Mouse (Mus musculus) liver, embryonic 15.5 days (tissue): ENCODE data around the gene Apba1. TPM values are rescaled to one million over a fixed set of nuclear protein-coding genes. Genes with fewer than 3 reads are reported as not detected.

ENCODE experiments used
- ATAC-seq: fragments of 200-750 bp; cut with Nextera tagmentation; 2 replicates; pipeline ENCODE4 v1.8.0; 2017; ENCODE audit warnings: moderate number of reproducible peaks, mild to moderate bottlenecking, moderate library complexity; ENCODE audit not compliant: insufficient read depth
- H3K27ac ChIP-seq: fragments of 300-500 bp; sonication (generic); replicated peaks from 2 replicates; pipeline ENCODE4 v1.5.1; 2015; ENCODE audit warnings: mild to moderate bottlenecking, inconsistent platforms
- H3K27me3 ChIP-seq: fragments of 300-500 bp; sonication (generic); 2 replicates; pipeline ENCODE4 v1.6.1; 2015; ENCODE audit warnings: mild to moderate bottlenecking, inconsistent platforms
- H3K36me3 ChIP-seq: fragments of 300-500 bp; sonication (generic); replicated peaks from 2 replicates; pipeline ENCODE4 v1.6.1; 2015; ENCODE audit warnings: moderate library complexity, mild to moderate bottlenecking, inconsistent platforms
- H3K4me1 ChIP-seq: fragments of 300-500 bp; sonication (generic); replicated peaks from 2 replicates; pipeline ENCODE4 v1.6.1; 2015; ENCODE audit warnings: inconsistent platforms
- H3K4me2 ChIP-seq: fragments of 300-500 bp; sonication (generic); 2 replicates; pipeline ENCODE4 v1.6.1; 2015; ENCODE audit warnings: moderate library complexity, mild to moderate bottlenecking, inconsistent platforms
- H3K4me3 ChIP-seq: fragments of 300-500 bp; sonication (generic); replicated peaks from 2 replicates; pipeline ENCODE4 v1.5.1; 2015; ENCODE audit warnings: mild to moderate bottlenecking, inconsistent platforms
- H3K9ac ChIP-seq: fragments of 300-500 bp; sonication (generic); 2 replicates; pipeline ENCODE4 v1.6.1; 2015; ENCODE audit warnings: moderate library complexity, mild to moderate bottlenecking, inconsistent platforms
- H3K9me3 ChIP-seq: fragments of 300-500 bp; sonication (generic); replicated peaks from 2 replicates; pipeline ENCODE4 v1.6.1; 2016; ENCODE audit warnings: inconsistent platforms
- WGBS: fragments of 180-500 bp; shearing (Covaris S2); methylation state at CpG from one replicate; pipeline ENCODE4 v1.1.7; 2015; ENCODE audit warnings: mixed read lengths; ENCODE audit not compliant: insufficient replicate concordance; 5-methylcytosine and 5-hydroxymethylcytosine counted together
- polyA plus RNA-seq: library from polyadenylated mRNA; unstranded; fragments of >200 nt; fragmentation: Nextera tagmentation; extraction: Ambion mirVana; gene quantifications from 2 replicates; pipeline ENCODE4 v1.2.1, GENCODE M21; 2015

Gene Apba1
- polyA plus RNA-seq, 1 experiment from 2014 or later: 0.07 TPM

DNA sequence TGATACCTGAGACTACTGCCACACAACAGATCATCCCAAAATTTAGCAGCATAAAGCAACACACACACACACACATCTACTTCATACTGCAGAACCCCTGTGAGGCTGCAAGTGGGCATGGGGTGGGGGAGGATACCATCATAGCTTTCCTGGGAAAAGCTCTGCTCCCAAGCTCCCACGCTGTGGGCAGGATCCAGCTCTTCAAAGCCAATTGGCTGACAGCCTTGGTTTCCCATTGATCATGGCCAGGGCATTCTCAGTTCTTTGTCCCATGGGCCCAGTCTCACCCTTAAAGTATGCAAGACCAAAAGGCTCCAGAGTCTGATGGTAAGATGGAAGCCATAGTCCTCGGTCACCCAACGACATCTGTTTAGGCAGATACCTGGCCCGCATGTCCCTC lies 143.1 kb downstream of the Apba1 start:
- no peaks in the 10 kb centered on the region for H3K4me1 ChIP-seq
- no peaks in the 10 kb centered on the region for H3K36me3 ChIP-seq
- H3K9me3 ChIP-seq: no peaks in the 10 kb centered on the region
- no peak for ATAC-seq
- no peak overlapping the region for H3K4me2 ChIP-seq
- H3K27me3 ChIP-seq: no peaks in the 10 kb centered on the region
- no peak overlapping the region for H3K27ac ChIP-seq
- H3K9ac ChIP-seq: no peak overlapping the region
- H3K4me3 ChIP-seq: no peak overlapping the region
- WGBS: 76% methylated on average over 4 of the region's 4 CpGs

DNA sequence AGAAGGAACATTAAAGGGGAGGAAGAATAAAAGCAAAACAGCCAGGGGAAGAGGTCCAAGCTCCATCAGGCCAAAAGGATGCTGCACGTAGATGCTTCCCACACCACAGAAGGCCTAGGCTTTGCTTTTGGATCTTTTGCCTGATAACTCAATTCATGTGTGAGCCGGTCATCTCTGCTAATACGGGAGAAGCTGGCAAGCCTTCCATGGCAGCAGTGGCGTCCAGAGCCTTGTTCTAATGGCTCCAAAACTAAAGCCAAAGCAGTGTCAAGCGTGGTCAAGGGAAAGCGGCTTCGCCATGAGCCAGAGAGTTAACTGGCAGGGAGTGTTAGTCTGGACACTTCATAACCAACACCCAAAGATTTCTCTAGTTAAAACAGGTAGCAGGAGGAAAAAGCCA lies 144.4 kb downstream of the Apba1 start:
- Histone ChIP-seq H3K4me3 (no peak overlapping the region), H3K9me3 (no peaks in the 10 kb centered on the region), H3K36me3 (no peaks in the 10 kb centered on the region), H3K9ac (no peak overlapping the region), H3K27me3 (no peaks in the 10 kb centered on the region), H3K27ac (no peak overlapping the region), H3K4me1 (no peaks in the 10 kb centered on the region), H3K4me2 (no peak overlapping the region)
- WGBS: 72% methylated on average over 7 of the region's 7 CpGs
- no peak for ATAC-seq

GRCm38 (mm10) chr19:23904922-23905321 lies 146.2 kb downstream of the Apba1 start:
- Histone ChIP-seq H3K4me3 (no peak overlapping the region), H3K27ac (no peak overlapping the region), H3K9me3 (no peaks in the 10 kb centered on the region), H3K27me3 (no peaks in the 10 kb centered on the region), H3K4me1 (no peaks in the 10 kb centered on the region), H3K36me3 (no peaks in the 10 kb centered on the region), H3K9ac (no peak overlapping the region), H3K4me2 (no peak overlapping the region)
- ATAC-seq: no peak
- WGBS: 79% methylated on average over 4 of the region's 4 CpGs

DNA sequence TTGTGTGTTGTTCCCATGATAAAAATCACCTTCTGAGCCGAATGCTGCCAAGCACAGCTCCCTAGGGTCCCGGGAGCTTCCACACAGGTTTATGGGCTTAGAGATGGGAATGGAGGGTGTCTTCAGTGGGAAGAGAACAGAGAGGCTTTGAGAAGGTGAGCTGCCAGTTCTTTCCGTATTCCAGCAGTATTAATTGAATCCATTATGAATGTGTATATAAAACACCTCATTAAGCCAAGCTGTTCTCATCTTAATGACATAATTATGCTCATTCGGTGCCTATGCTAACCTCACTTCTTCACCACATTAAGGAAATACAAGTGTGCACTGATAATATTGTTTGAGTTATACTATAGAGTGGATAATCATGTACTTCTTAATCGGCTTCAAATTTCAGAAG lies 147.1 kb downstream of the Apba1 start:
- no peaks in the 10 kb centered on the region for H3K27me3 ChIP-seq

DNA sequence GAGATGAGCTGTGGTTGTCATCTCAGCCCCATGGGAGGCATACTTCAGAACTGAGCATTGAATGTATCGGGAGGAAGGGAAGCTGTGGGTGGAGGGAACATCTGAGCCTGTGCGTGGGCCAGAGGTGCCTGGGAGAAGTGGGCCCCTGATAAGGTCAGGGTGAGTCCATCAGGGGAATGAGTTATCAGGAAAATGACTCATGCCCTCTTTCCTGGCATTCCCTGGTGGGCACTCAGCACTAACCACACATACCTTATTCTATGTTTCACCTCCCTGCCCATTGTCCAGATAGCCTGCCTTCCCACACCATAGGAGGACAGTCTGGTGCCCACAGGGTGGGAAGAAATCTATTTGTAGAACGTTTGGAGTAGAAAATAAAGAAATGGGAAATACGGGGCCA lies 151.7 kb downstream of the Apba1 start:
- no peaks in the 10 kb centered on the region for H3K36me3 ChIP-seq
- H3K27me3 ChIP-seq: no peaks in the 10 kb centered on the region
- no peaks in the 10 kb centered on the region for H3K4me1 ChIP-seq
- no peak overlapping the region for H3K27ac ChIP-seq
- 25% methylated on average over 4 of the region's 4 CpGs for WGBS
- H3K4me3 ChIP-seq: no peak overlapping the region
- H3K9ac ChIP-seq: no peak overlapping the region
- ATAC-seq: no peak
- no peak overlapping the region for H3K4me2 ChIP-seq
- H3K9me3 ChIP-seq: no peaks in the 10 kb centered on the region

More for the DNA sequence above, 147.1 kb downstream of the Apba1 start:
- Histone ChIP-seq H3K9me3 (no peaks in the 10 kb centered on the region), H3K4me1 (no peaks in the 10 kb centered on the region), H3K36me3 (no peaks in the 10 kb centered on the region), H3K4me3 (no peak overlapping the region), H3K27ac (no peak overlapping the region), H3K4me2 (no peak overlapping the region), H3K9ac (no peak overlapping the region)
- 64% methylated on average over 5 of the region's 5 CpGs for WGBS
- no peak for ATAC-seq

DNA sequence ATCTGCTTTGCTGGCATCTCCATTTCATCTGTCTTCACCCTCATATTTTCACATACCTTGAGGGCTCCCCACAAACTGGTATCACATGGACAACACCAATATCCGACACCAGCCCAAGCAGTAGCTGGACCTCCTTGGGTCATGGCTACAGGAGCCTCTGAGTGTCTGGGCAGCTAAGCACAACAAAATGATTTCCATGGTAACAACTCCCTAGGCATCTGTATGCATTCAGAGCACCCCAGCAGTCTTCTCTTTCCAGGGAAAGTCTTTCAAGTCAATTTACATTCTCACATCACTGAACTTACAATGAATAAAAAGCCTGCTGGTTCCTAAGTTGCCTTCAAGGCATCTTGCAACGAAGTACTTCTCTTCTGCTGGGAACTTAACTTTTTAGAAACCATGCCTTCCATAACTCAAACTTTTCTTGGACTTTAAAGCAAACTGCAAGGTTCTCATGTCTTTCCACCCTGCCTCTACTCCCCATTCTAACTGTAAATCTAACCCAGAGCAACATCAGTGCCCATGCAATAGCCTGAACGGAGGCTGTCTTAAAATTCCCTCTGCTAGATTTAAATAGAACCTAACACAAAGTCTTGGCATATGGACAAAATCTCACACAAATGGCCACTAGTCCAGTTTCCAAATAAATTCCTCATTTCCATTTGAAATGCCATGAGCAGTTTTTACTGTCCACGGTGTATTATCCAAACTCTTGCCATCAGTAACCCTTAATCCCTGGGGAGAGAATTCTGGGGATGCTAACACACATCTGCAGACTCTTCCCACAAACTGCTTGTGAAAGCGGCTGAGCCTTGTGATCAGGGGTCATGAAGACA lies 160.9 kb downstream of the Apba1 start:
- no peaks in the 10 kb centered on the region for H3K4me1 ChIP-seq
- no peaks in the 10 kb centered on the region for H3K36me3 ChIP-seq
- H3K27me3 ChIP-seq: no peaks in the 10 kb centered on the region
- H3K4me2 ChIP-seq: no peak overlapping the region
- no peak overlapping the region for H3K27ac ChIP-seq
- no peak for ATAC-seq
- H3K9me3 ChIP-seq: no peaks in the 10 kb centered on the region
- H3K4me3 ChIP-seq: no peak overlapping the region
- no peak overlapping the region for H3K9ac ChIP-seq
- WGBS: 57% methylated on average over 5 of the region's 5 CpGs

DNA sequence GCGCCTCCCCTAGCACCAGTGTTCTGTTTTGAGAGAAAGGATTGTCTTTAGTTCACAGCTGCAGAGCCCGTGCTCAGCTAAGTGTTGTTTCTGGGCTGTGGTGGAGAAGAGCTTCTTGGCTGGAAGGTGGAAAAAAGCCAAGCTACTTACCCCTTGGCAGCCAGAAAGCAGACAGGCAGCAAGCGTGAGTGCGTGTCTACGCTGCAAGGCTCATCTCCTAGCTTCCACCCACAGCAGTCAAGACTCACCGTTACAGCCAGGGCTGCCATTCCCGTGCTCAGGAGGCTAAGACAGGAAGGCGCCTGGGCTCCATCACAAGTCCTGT lies 161.5 kb downstream of the Apba1 start:
- H3K4me2 ChIP-seq: no peak overlapping the region
- H3K36me3 ChIP-seq: no peaks in the 10 kb centered on the region
- H3K9ac ChIP-seq: no peak overlapping the region
- no peak overlapping the region for H3K4me3 ChIP-seq
- H3K4me1 ChIP-seq: no peaks in the 10 kb centered on the region
- no peak overlapping the region for H3K27ac ChIP-seq
- 61% methylated on average over 8 of the region's 8 CpGs for WGBS
- no peaks in the 10 kb centered on the region for H3K27me3 ChIP-seq
- ATAC-seq: no peak
- H3K9me3 ChIP-seq: no peaks in the 10 kb centered on the region

- no peaks in the 10 kb centered on the region for H3K36me3 ChIP-seq
- no peaks in the 10 kb centered on the region for H3K4me1 ChIP-seq
- ATAC-seq: no peak
- H3K4me3 ChIP-seq: no peak overlapping the region
- no peak overlapping the region for H3K27ac ChIP-seq
- H3K9ac ChIP-seq: no peak overlapping the region
- H3K4me2 ChIP-seq: no peak overlapping the region
- WGBS: 65% methylated on average over 9 of the region's 9 CpGs
- H3K9me3 ChIP-seq: no peaks in the 10 kb centered on the region
- H3K27me3 ChIP-seq: no peaks in the 10 kb centered on the region
Observed at GRCm38 (mm10) chr19:23922601-23923000, 163.9 kb downstream of the Apba1 start.

GRCm38 (mm10) chr19:23924057-23924456 lies 165.4 kb downstream of the Apba1 start:
- 57% methylated on average over 6 of the region's 6 CpGs for WGBS
- H3K27ac ChIP-seq: no peak overlapping the region
- H3K36me3 ChIP-seq: no peaks in the 10 kb centered on the region
- H3K4me1 ChIP-seq: no peaks in the 10 kb centered on the region
- H3K9me3 ChIP-seq: no peaks in the 10 kb centered on the region
- ATAC-seq: no peak
- H3K27me3 ChIP-seq: no peaks in the 10 kb centered on the region
- no peak overlapping the region for H3K4me3 ChIP-seq
- no peak overlapping the region for H3K9ac ChIP-seq
- no peak overlapping the region for H3K4me2 ChIP-seq

GRCm38 (mm10) chr19:23924791-23925190 lies 166.1 kb downstream of the Apba1 start:
- WGBS: 65% methylated on average over 9 of the region's 9 CpGs
- ATAC-seq: no peak
- no peaks in the 10 kb centered on the region for H3K9me3 ChIP-seq

DNA sequence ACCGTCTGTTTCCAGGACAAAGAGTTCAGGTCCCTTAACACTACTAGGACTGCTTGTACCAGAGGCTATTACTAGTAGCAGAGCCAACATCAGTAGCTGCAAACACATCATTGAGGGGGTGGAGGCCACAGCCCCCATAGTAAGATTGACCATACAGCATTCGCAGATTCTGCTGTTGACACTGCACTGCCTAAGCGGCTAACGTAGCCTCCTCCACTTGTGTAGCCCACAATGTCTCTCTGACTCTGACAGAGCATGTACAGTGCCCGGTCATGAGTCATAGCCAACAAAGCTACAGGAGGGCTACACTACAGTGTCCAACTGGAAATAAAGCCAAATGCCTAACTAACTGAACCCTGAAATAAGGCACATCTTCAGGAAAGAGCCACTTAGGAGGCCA lies 166.9 kb downstream of the Apba1 start:
- no peaks in the 10 kb centered on the region for H3K4me1 ChIP-seq
- no peak overlapping the region for H3K27ac ChIP-seq
- no peak overlapping the region for H3K4me3 ChIP-seq
- no peaks in the 10 kb centered on the region for H3K27me3 ChIP-seq
- no peak for ATAC-seq
- 70% methylated on average over 5 of the region's 5 CpGs for WGBS
- H3K36me3 ChIP-seq: no peaks in the 10 kb centered on the region
- no peak overlapping the region for H3K4me2 ChIP-seq
- no peaks in the 10 kb centered on the region for H3K9me3 ChIP-seq
- H3K9ac ChIP-seq: no peak overlapping the region

More at GRCm38 (mm10) chr19:23924791-23925190, 166.1 kb downstream of the Apba1 start:
- H3K27me3 ChIP-seq: no peaks in the 10 kb centered on the region
- H3K4me2 ChIP-seq: no peak overlapping the region
- no peak overlapping the region for H3K9ac ChIP-seq
- no peaks in the 10 kb centered on the region for H3K4me1 ChIP-seq
- H3K36me3 ChIP-seq: no peaks in the 10 kb centered on the region
- no peak overlapping the region for H3K4me3 ChIP-seq
- no peak overlapping the region for H3K27ac ChIP-seq

GRCm38 (mm10) chr19:23930826-23931225 lies 172.1 kb downstream of the Apba1 start:
- Histone ChIP-seq H3K9me3 (no peaks in the 10 kb centered on the region), H3K4me1 (no peaks in the 10 kb centered on the region), H3K4me2 (no peak overlapping the region), H3K27me3 (no peaks in the 10 kb centered on the region), H3K27ac (no peak overlapping the region), H3K4me3 (no peak overlapping the region), H3K9ac (no peak overlapping the region), H3K36me3 (no peaks in the 10 kb centered on the region)
- ATAC-seq: no peak
- 72% methylated on average over 5 of the region's 5 CpGs for WGBS
